Mouse (Mus musculus): ENCODE data around the gene Ccl9. TPM values are rescaled to one million over a fixed set of nuclear protein-coding genes. Genes with fewer than 3 reads are reported as not detected.

Gene Ccl9
- polyA plus RNA-seq, 1 experiment from 2014 or later: 12.4 TPM

DNA sequence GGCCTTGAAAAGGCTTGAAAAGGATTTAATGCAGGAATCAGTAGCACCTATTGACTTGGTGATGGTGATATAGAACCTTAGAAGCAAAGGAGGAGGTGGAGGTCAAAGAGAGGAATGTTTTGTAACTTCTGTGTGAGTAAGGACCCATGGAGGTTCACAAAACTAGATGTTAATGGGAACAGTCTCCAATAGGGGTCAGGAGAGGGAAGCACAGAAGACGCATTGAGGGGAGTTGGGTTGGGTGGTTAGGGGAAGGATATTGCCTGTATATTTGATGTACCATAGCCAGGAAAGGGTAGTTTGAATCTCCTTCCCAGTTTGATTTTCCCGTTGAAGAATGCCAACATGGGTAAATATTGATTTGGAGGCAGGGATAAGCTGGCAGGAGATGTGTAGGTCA lies 5.8 kb upstream of the Ccl9 start:
- Histone ChIP-seq H3K9ac (ENCODE audit: low read depth, low read length) (no peak overlapping the region), H3K9me3 (ENCODE audit: control insufficient read depth, low read length) (no peaks in the 10 kb centered on the region), H3K4me2 (ENCODE audit: low read depth, low read length) (no peak overlapping the region), H3K27me3 (replicated peaks; ENCODE audit: control insufficient read depth, insufficient read depth, low read length) (no peaks in the 10 kb centered on the region), H3K4me1 (ENCODE audit: control insufficient read depth, insufficient read depth, low read length) (no peaks in the 10 kb centered on the region), H3K4me3 (ENCODE audit: low read depth, low read length) (no peak overlapping the region), H3K36me3 (ENCODE audit: control insufficient read depth, insufficient read depth, low read length) (no peaks in the 10 kb centered on the region), H3K27ac (replicated peaks; ENCODE audit: low read depth, low read length) (no peak overlapping the region)
- DNase-seq (ENCODE audit: low spot score) (no peak), ATAC-seq (ENCODE audit: low read depth) (no peak)
- WGBS: 85% methylated on average over 2 of the region's 2 CpGs

DNA sequence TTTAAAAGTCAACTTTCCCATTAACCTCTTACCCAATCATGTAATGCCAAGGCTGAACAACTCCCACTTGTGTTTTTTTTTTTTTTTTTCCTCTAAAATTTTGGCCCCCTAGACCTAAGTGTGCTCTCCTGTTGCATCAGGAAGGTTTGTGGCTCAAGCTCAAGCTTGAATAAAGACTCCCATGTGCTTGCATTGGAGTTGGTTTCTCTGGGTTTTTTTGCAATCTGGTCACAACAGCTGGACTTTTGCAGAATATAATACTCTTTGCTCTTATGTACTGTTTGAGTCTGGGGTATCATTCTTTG lies 5.0 kb upstream of the Ccl9 start:
- Histone ChIP-seq H3K27me3 (replicated peaks; ENCODE audit: control insufficient read depth, insufficient read depth, low read length) (no peaks in the 10 kb centered on the region), H3K9ac (ENCODE audit: low read depth, low read length) (no peak overlapping the region), H3K4me1 (ENCODE audit: control insufficient read depth, insufficient read depth, low read length) (no peaks in the 10 kb centered on the region), H3K27ac (replicated peaks; ENCODE audit: low read depth, low read length) (no peak overlapping the region), H3K4me3 (ENCODE audit: low read depth, low read length) (no peak overlapping the region), H3K4me2 (ENCODE audit: low read depth, low read length) (no peak overlapping the region), H3K9me3 (ENCODE audit: control insufficient read depth, low read length) (no peaks in the 10 kb centered on the region), H3K36me3 (ENCODE audit: control insufficient read depth, insufficient read depth, low read length) (no peaks in the 10 kb centered on the region)
- ATAC-seq (ENCODE audit: low read depth): no peak
- DNase-seq (ENCODE audit: low spot score): no peak

DNA sequence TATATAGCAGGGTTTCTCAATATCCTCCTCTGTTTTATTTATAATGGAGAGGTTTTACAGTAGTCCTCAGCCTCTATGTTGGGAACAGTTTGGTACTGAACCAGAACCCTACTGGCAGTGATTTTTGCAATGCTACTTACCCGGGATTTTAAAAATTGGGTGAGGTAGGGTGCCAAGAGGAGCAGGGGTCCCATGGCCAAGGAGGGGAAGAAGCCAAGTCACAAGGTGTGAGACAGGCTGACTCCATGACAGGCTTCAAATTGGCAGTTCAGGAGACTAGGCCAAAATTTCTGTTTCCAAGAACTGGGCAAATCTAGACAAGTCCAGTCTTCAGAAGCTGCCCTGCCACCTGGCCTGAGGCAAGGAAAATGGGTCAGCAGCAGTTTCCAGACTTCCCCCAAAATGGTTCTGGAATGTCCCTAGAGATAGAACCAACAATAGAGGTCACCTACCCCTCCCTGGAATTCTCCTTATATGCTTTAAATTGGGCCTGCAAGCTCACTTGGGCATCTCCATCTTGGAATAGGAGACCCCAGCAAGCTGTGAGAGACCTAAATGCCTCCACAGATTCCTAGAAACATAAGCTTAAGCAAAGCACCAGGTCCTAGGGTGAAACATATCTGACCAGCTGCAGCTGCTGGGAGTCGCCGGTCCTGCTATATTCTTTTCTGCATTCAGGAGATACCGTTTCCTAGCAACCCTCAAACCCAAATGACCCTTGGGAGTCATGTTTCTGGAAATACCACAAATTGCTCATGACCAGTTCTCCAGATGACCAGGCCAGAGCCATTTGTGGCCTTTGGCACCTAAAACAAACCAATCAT lies 4.4 kb upstream of the Ccl9 start:
- H3K27me3 ChIP-seq (replicated peaks; ENCODE audit: control insufficient read depth, insufficient read depth, low read length): no peaks in the 10 kb centered on the region
- no peak for DNase-seq (ENCODE audit: low spot score)
- WGBS: 59% methylated on average over 4 of the region's 4 CpGs
- no peak overlapping the region for H3K4me3 ChIP-seq (ENCODE audit: low read depth, low read length)
- no peak overlapping the region for H3K27ac ChIP-seq (replicated peaks; ENCODE audit: low read depth, low read length)
- H3K9ac ChIP-seq (ENCODE audit: low read depth, low read length): no peak overlapping the region
- no peak for ATAC-seq (ENCODE audit: low read depth)
- H3K4me1 ChIP-seq (ENCODE audit: control insufficient read depth, insufficient read depth, low read length): no peaks in the 10 kb centered on the region
- H3K4me2 ChIP-seq (ENCODE audit: low read depth, low read length): no peak overlapping the region
- H3K9me3 ChIP-seq (ENCODE audit: control insufficient read depth, low read length): no peaks in the 10 kb centered on the region
- H3K36me3 ChIP-seq (ENCODE audit: control insufficient read depth, insufficient read depth, low read length): no peaks in the 10 kb centered on the region

GRCm38 (mm10) chr11:83581626-83582610 lies 3.5 kb upstream of the Ccl9 start:
- Histone ChIP-seq H3K36me3 (ENCODE audit: control insufficient read depth, insufficient read depth, low read length) (no peaks in the 10 kb centered on the region), H3K9ac (ENCODE audit: low read depth, low read length) (no peak overlapping the region), H3K27me3 (replicated peaks; ENCODE audit: control insufficient read depth, insufficient read depth, low read length) (no peaks in the 10 kb centered on the region), H3K4me3 (ENCODE audit: low read depth, low read length) (no peak overlapping the region), H3K27ac (replicated peaks; ENCODE audit: low read depth, low read length) (no peak overlapping the region), H3K4me2 (ENCODE audit: low read depth, low read length) (no peak overlapping the region), H3K4me1 (ENCODE audit: control insufficient read depth, insufficient read depth, low read length) (no peaks in the 10 kb centered on the region), H3K9me3 (ENCODE audit: control insufficient read depth, low read length) (no peaks in the 10 kb centered on the region)
- 76% methylated on average over 4 of the region's 4 CpGs for WGBS
- ATAC-seq (ENCODE audit: low read depth) (no peak), DNase-seq (ENCODE audit: low spot score) (no peak)

- 54% methylated on average over 1 of the region's 1 CpGs for whole genome bisulfite sequencing
- Histone ChIP-seq H3K4me3 (ENCODE audit: low read depth, low read length) (no peak overlapping the region), H3K9ac (ENCODE audit: low read depth, low read length) (no peak overlapping the region), H3K27me3 (replicated peaks; ENCODE audit: control insufficient read depth, insufficient read depth, low read length) (no peaks in the 10 kb centered on the region), H3K4me1 (ENCODE audit: control insufficient read depth, insufficient read depth, low read length) (no peaks in the 10 kb centered on the region), H3K4me2 (ENCODE audit: low read depth, low read length) (no peak overlapping the region), H3K9me3 (ENCODE audit: control insufficient read depth, low read length) (no peaks in the 10 kb centered on the region), H3K36me3 (ENCODE audit: control insufficient read depth, insufficient read depth, low read length) (no peaks in the 10 kb centered on the region), H3K27ac (replicated peaks; ENCODE audit: low read depth, low read length) (no peak overlapping the region)
- DNase-seq (ENCODE audit: low spot score) (no peak), ATAC-seq (ENCODE audit: low read depth) (no peak)
These were observed 2.3 kb upstream of the Ccl9 start for GRCm38 (mm10) chr11:83580699-83581232.

- H3K4me1 ChIP-seq (ENCODE audit: control insufficient read depth, insufficient read depth, low read length): no peaks in the 10 kb centered on the region
- no peaks in the 10 kb centered on the region for H3K36me3 ChIP-seq (ENCODE audit: control insufficient read depth, insufficient read depth, low read length)
- H3K9me3 ChIP-seq (ENCODE audit: control insufficient read depth, low read length): no peaks in the 10 kb centered on the region
- no peak overlapping the region for H3K4me3 ChIP-seq (ENCODE audit: low read depth, low read length)
- DNase-seq (ENCODE audit: low spot score) (no peak), ATAC-seq (ENCODE audit: low read depth) (no peak)
- H3K4me2 ChIP-seq (ENCODE audit: low read depth, low read length): no peak overlapping the region
- no peaks in the 10 kb centered on the region for H3K27me3 ChIP-seq (replicated peaks; ENCODE audit: control insufficient read depth, insufficient read depth, low read length)
- 76% methylated on average over 3 of the region's 3 CpGs for WGBS
- no peak overlapping the region for H3K9ac ChIP-seq (ENCODE audit: low read depth, low read length)
- H3K27ac ChIP-seq (replicated peaks; ENCODE audit: low read depth, low read length): no peak overlapping the region
These were observed 563 bp upstream of the Ccl9 start for GRCm38 (mm10) chr11:83578999-83579398.

GRCm38 (mm10) chr11:83576927-83577555 lies 1.4 kb downstream of the Ccl9 start:
- Histone ChIP-seq H3K27ac (replicated peaks; ENCODE audit: low read depth, low read length) (no peak overlapping the region), H3K9ac (ENCODE audit: low read depth, low read length) (no peak overlapping the region), H3K4me1 (ENCODE audit: control insufficient read depth, insufficient read depth, low read length) (no peaks in the 10 kb centered on the region), H3K4me2 (ENCODE audit: low read depth, low read length) (no peak overlapping the region), H3K4me3 (ENCODE audit: low read depth, low read length) (no peak overlapping the region), H3K9me3 (ENCODE audit: control insufficient read depth, low read length) (no peaks in the 10 kb centered on the region), H3K27me3 (replicated peaks; ENCODE audit: control insufficient read depth, insufficient read depth, low read length) (no peaks in the 10 kb centered on the region), H3K36me3 (ENCODE audit: control insufficient read depth, insufficient read depth, low read length) (no peaks in the 10 kb centered on the region)
- WGBS: 77% methylated on average over 4 of the region's 4 CpGs
- DNase-seq (ENCODE audit: low spot score): no peak
- no peak for ATAC-seq (ENCODE audit: low read depth)

DNA sequence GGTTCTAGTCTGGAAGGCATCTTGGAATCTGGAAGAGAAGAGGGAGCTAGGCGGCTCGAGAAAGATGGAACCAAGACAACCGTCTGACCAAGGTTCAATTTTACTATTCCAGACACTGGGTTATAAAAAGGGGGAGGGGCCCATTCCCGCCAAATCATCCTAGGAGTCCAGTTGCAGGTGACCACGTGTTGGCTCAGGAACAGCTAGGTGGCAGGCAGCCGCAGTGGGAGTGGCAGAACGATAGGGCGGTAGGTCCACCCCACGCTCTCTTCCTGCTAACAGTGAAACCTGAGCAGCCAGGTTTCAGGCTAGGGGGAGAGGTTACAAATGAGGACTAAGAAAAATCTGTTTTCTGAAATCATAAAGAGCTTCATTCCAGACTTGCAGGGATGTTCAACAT lies 5.6 kb downstream of the Ccl9 start:
- no peak overlapping the region for H3K27ac ChIP-seq (replicated peaks; ENCODE audit: low read depth, low read length)
- no peak overlapping the region for H3K4me3 ChIP-seq (ENCODE audit: low read depth, low read length)
- H3K9ac ChIP-seq (ENCODE audit: low read depth, low read length): no peak overlapping the region
- ATAC-seq (ENCODE audit: low read depth) (no peak), DNase-seq (ENCODE audit: low spot score) (no peak)
- no peak overlapping the region for H3K4me2 ChIP-seq (ENCODE audit: low read depth, low read length)
- H3K36me3 ChIP-seq (ENCODE audit: control insufficient read depth, insufficient read depth, low read length): no peaks in the 10 kb centered on the region
- no peaks in the 10 kb centered on the region for H3K27me3 ChIP-seq (replicated peaks; ENCODE audit: control insufficient read depth, insufficient read depth, low read length)
- WGBS: 51% methylated on average over 9 of the region's 9 CpGs
- H3K9me3 ChIP-seq (ENCODE audit: control insufficient read depth, low read length): no peaks in the 10 kb centered on the region
- no peaks in the 10 kb centered on the region for H3K4me1 ChIP-seq (ENCODE audit: control insufficient read depth, insufficient read depth, low read length)
